17 mouse cellular contexts compared by ENCODE assay signal in genomic region chr11:113208521-113209072, GRCm38 (mm10).
A peak's percentile ranks its signal among the peaks of the same experiment; 100 is the strongest.
DNase-seq lines count a peak whose midpoint lies in the region; ATAC-seq lines count a peak whose summit lies in the region.
"Had no signal": no experiment of that assay in that cellular context is flagged by ENCODE, and none has a peak within 500 bp of the region (broad histone marks: within the 10 kb centered on the region; RNA-seq: fewer than 3 reads in every experiment).

No protein-coding gene starts in this region.

- WGBS in lung, embryonic 15.5 days: 52% methylated on average over 18 of the region's 18 CpGs
- 58% methylated on average over 18 of the region's 18 CpGs for WGBS in intestine, embryonic 16.5 days
- WGBS in stomach, embryonic 16.5 days: 60% methylated on average over 18 of the region's 18 CpGs

- no peak overlapping the region for H3K9ac ChIP-seq in lung, embryonic 15.5 days
- no peak overlapping the region for H3K9ac ChIP-seq in intestine, embryonic 16.5 days (ENCODE audit: low read depth, low read length)
- H3K9ac ChIP-seq in stomach, embryonic 16.5 days (ENCODE audit: low read length): no peak overlapping the region
- H3K9ac ChIP-seq: forebrain, embryonic 12.5 days; heart, embryonic 12.5 days; liver, embryonic 15.5 days; midbrain, embryonic 13.5 days had no signal

- peak overlapping the region; percentile 38; the same call in 1 of the 2 replicates for H3K27ac ChIP-seq in lung, embryonic 15.5 days
- H3K27ac ChIP-seq in intestine, embryonic 16.5 days (ENCODE audit: low read length): peak overlapping the region; percentile 5; the same call in 1 of the 2 replicates
- peak overlapping the region; percentile 46 for H3K27ac ChIP-seq in stomach, embryonic 16.5 days (ENCODE audit: low read length)
- H3K27ac ChIP-seq: forebrain, embryonic 12.5 days; hindbrain, embryonic 10.5 days; liver, embryonic 15.5 days; midbrain, embryonic 13.5 days had no signal

- peak overlapping the region; percentile 41 for H3K4me2 ChIP-seq in lung, embryonic 15.5 days
- H3K4me2 ChIP-seq in intestine, embryonic 16.5 days (ENCODE audit: low read depth, low read length): 0 out of 2 replicates have a peak overlapping the region, but pooled peaks have one; percentile 36
- H3K4me2 ChIP-seq in stomach, embryonic 16.5 days (ENCODE audit: low read depth, low read length): peak overlapping the region; percentile 39
- H3K4me2 ChIP-seq: forebrain, embryonic 12.5 days; heart, embryonic 12.5 days; liver, embryonic 15.5 days; midbrain, embryonic 13.5 days had no signal

- H3K4me3 ChIP-seq in lung, embryonic 15.5 days: no peak overlapping the region
- no peak overlapping the region; the same call in 1 of the 2 replicates for H3K4me3 ChIP-seq in intestine, embryonic 16.5 days (ENCODE audit: low read length)
- H3K4me3 ChIP-seq in stomach, embryonic 16.5 days (replicated peaks; ENCODE audit: low read length): no peak overlapping the region; the same call in 1 of the 2 replicates
- H3K4me3 ChIP-seq: forebrain, embryonic 12.5 days; heart, embryonic 12.5 days; hindbrain, embryonic 10.5 days; liver, embryonic 15.5 days; midbrain, embryonic 13.5 days had no signal

- H3K9me3 ChIP-seq in lung, embryonic 15.5 days: no peaks in the 10 kb centered on the region
- H3K9me3 ChIP-seq in intestine, embryonic 16.5 days (ENCODE audit: control insufficient read depth, low read length): no peaks in the 10 kb centered on the region
- no peaks in the 10 kb centered on the region for H3K9me3 ChIP-seq in stomach, embryonic 16.5 days (replicated peaks; ENCODE audit: control insufficient read depth, low read length)
- H3K9me3 ChIP-seq: forebrain, embryonic 12.5 days; heart, embryonic 12.5 days; hindbrain, embryonic 10.5 days; liver, embryonic 15.5 days; midbrain, embryonic 13.5 days had no signal

- no peaks in the 10 kb centered on the region for H3K36me3 ChIP-seq in lung, embryonic 15.5 days
- H3K36me3 ChIP-seq in intestine, embryonic 16.5 days (ENCODE audit: control insufficient read depth, insufficient read depth, low read length): no peaks in the 10 kb centered on the region
- no peaks in the 10 kb centered on the region for H3K36me3 ChIP-seq in stomach, embryonic 16.5 days (ENCODE audit: control insufficient read depth, insufficient read depth, low read length)
- H3K36me3 ChIP-seq: forebrain, embryonic 12.5 days; heart, embryonic 12.5 days; hindbrain, embryonic 10.5 days; liver, embryonic 15.5 days; midbrain, embryonic 13.5 days had no signal

- no peak for DNase-seq in lung, postnatal 25 days (ENCODE audit: low spot score)
- peak; percentile 46 for DNase-seq in WW6 (ENCODE audit: low read depth, low spot score)
- no peak for DNase-seq in cerebellum, adult 11-12 months
- DNase-seq in spleen, adult 12 weeks (ENCODE audit: low spot score): no peak
- DNase-seq in retina, embryonic 14.5 days (ENCODE audit: low spot score): no peak
- DNase-seq: cerebellum, adult 2 months; kidney, adult 2 months; layer of hippocampus, adult 9-11 months; thymus, postnatal 36 days had no signal

- no peaks in the 10 kb centered on the region for H3K27me3 ChIP-seq in lung, embryonic 15.5 days
- H3K27me3 ChIP-seq in intestine, embryonic 16.5 days (replicated peaks; ENCODE audit: control insufficient read depth, insufficient read depth, low read length): no peaks in the 10 kb centered on the region
- H3K27me3 ChIP-seq in stomach, embryonic 16.5 days (ENCODE audit: control insufficient read depth, insufficient read depth, low read length): no peaks in the 10 kb centered on the region
- H3K27me3 ChIP-seq: liver, embryonic 15.5 days had no signal

- 0 out of 2 replicates have a peak, but pooled peaks have one; percentile 39 for ATAC-seq in lung, embryonic 15.5 days (ENCODE audit: borderline replicate concordance, extremely low read depth, low FRiP score, low TSS enrichment)
- peak; percentile 90 for ATAC-seq in intestine, embryonic 16.5 days
- peak; percentile 78 for ATAC-seq in stomach, embryonic 16.5 days (ENCODE audit: insufficient read depth, low FRiP score)
- ATAC-seq: midbrain, embryonic 13.5 days had no signal

- peaks cover 8% of the 10 kb centered on the region for H3K4me1 ChIP-seq in lung, embryonic 15.5 days
- no peaks in the 10 kb centered on the region; the same call in 1 of the 2 replicates for H3K4me1 ChIP-seq in intestine, embryonic 16.5 days (ENCODE audit: control insufficient read depth, insufficient read depth, low read length)
- 0 out of 2 replicates have a peak, but pooled peaks cover 5% of the 10 kb centered on the region for H3K4me1 ChIP-seq in stomach, embryonic 16.5 days (ENCODE audit: control insufficient read depth, insufficient read depth, low read length)
- H3K4me1 ChIP-seq: heart, embryonic 12.5 days; liver, embryonic 15.5 days had no signal

Comparison
In these comparisons a context has a peak if more than half of its experiments do, and no peak if none do; other contexts are left out.
1. ATAC-seq: peak in every context shown above with its lines; median percentile 90 in intestine, embryonic 16.5 days; 78 in stomach, embryonic 16.5 days; 39 in lung, embryonic 15.5 days.